Mouse (Mus musculus) spleen, adult 18-20 months (tissue): ENCODE results near the gene Gm11011.

Experiments
- DNase-seq, 2 experiments: peaks; one replicate each; pipeline ENCODE4 v3.0.0; 2022; ENCODE audit warnings: mixed read lengths in 2 of 2

Gm11011 gene

DNA sequence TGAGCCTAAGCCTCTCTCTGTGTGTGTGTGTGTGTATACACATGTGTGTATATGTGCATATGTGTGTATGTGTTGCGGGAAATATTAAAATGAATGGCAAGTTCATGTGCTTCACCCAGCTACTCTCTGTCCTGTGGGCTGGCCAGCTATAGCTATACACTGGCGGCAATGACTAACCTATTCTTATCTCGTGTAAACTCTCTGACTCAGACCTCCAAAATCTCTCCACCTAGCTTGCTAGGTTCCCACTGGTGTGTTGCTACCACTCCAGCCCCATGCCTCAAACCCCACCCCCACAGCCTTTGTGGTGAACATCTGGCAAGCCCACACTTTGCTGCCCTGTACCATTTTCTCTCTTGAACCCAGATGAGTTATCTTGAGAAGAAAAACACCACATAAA, 857 bp downstream of the Gm11011 start:
- DNase-seq: no peak

DNA sequence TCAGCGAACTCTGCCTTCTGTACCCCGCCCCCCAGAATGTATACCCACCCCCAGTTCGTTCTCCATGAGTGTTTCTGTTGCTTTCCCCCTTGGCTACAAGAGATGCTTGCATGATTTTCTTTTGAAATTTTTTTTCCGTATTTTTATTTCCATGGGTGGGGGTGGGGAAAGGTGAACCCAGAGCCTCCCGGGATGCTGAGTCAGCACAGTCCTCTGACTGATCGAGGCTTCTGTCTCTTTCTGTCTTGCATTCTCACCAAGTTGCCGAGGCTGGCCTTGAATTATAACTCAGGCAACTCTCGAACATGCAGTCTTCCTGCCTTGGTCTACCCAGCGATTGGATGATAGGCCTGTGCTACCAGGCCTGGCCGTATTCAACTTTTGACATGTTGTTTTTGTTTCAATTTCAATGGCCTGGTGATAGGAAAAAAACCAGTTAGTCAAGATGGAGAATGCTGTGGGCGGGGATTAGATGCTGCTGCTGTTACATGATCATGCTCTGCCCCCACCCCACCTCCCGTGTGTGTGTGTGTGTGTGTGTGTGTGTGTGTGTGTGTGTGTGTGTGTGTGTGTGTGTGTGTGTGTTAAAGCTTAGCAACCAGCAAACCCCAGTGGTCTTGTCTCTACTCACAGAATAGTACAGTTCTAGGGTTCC, 1.8 kb downstream of the Gm11011 start:
- DNase-seq: no peak

DNA sequence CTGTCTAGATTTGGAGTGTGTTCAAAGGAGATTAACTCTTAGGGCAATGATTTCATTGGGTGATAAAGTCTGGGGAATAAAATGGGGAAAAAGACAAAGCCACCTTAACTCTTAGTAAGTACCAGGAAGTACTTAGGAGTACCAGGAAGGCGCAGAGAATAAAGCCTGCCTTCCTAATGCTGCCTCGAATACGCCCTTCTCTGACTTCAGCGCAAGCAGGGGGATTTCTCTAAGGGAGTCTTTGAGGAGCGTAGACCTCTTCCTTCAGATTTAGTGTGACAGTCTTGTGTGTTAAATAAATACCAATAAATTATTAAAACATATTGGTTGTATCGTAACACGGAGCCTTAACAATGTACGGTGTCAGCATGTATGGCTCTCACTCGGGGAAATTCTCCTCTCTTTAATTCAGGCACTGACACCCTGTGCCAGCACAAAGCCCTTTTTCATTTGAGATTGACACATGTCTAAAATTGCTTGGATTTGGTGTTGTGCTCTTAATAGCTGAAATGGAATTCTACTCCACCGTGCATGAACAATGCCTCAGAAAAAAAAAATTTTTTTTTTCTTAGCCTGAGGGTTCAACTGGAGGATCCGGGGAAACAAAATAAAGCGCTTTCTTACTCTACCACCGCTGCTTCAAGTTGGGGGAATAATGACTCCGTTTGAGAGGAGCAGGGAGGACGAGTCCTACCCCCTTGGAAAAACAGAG, 2.6 kb downstream of the Gm11011 start:
- DNase-seq: no peak

- DNase-seq: no peak
Observed at GRCm38 (mm10) chr2:169583476-169583875, 4.1 kb downstream of the Gm11011 start.

- no peak for DNase-seq
Observed at GRCm38 (mm10) chr2:169577508-169578196, 9.9 kb downstream of the Gm11011 start.

GRCm38 (mm10) chr2:169570063-169570462, 17.5 kb downstream of the Gm11011 start:
- no peak for DNase-seq

GRCm38 (mm10) chr2:169566159-169566558, 21.4 kb downstream of the Gm11011 start:
- DNase-seq: no peak

DNA sequence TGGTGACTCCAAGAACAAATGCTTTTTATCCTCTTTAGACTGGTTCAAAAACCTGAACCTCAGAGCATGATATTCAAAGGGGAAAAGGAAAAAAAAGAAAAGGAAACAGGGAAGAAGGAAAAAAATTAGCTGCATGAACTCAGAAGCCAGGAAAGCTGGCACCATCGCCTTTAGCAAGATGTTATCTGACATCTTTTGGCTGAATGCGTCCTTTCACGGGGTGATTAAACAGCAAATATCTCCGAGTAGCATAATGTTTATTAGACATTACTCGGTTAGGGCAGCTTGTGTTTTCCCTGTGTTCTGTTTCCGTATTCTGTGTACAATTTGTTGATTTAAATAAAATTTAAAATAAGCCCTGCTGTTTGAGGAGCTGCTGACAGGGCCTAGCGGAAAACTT, 21.8 kb downstream of the Gm11011 start:
- DNase-seq: no peak

DNA sequence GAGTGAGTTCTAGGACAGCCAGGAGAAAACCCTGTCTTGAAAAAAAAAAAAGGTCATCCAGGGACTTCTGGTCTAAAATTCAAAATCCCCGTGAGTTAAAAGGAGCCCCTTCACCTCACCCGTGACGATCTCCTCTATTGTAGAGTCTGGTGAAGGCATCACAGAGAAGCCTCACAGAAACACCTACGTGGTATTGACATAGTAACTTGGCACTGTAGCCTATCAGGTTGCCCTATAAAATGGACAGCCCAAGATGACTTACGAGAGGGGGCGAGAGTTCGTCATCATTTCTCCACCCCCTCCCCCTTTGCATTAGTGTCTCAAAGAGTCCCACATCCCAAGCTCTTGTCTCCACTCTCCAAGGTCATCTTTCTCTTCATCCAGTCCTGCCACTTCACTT, 41.9 kb downstream of the Gm11011 start:
- DNase-seq: no peak

- DNase-seq: no peak
Observed at GRCm38 (mm10) chr2:169538906-169539305, 48.6 kb downstream of the Gm11011 start.
